Mouse (Mus musculus) thymus, postnatal 25 days (tissue): ENCODE data around the gene Gpr152.

Experiments used
- DNase-seq: peaks from one replicate; pipeline ENCODE4 v3.0.0; 2022

The Gpr152 gene

DNA sequence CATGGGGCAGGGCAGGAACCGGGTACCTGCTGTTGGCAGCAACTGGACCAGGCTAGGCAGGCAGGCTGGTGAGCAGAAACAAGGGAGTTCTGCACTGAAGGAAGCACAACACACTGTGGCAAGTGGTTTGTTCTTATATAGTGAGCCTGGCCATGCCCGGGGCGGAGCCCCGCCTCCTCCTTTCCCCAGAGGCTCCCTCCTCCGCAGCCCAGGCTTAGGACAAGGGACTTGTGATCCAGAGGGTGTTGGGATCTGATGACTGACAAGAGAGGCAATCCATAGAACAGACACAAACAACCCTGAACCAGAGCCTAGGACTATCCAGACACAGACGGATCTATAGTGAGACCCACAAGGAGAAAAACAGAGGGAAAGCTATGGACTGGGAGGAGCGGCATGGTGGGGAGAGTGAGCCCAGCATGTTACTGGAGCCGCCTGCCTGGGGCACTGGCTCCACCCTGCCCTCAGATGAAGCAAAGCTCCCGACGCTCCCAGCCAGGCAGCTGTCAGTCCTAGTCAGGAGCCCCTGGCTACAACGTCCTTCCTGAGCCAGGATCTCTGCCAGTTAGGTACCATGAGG lies 35.9 kb downstream of the Gpr152 start, which contains the start of gene Carns1:
Gene Carns1, minus strand, starts transcription at position 112 of the 580 bp plus-strand sequence.
- DNase-seq: no peak

DNA sequence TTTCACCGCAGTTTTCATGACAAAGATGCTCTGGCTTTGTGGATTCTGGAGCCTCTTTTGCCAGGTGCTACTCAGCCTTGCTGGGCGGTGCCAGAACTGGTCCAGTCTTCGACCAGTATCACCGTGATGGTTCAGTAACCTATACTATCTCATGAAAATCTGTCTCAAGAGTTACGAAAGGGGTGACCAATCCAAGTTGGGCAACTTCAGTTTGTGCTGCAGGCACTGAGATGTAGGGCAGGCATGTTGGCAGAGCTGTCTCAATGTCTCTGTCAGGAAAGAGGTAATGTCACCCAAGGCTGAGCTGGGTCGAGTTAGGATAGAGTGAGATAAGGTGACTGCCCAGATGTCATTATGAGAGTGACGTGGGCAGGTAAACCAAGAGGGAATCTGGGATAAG lies 40.8 kb downstream of the Gpr152 start:
- no peak for DNase-seq

DNA sequence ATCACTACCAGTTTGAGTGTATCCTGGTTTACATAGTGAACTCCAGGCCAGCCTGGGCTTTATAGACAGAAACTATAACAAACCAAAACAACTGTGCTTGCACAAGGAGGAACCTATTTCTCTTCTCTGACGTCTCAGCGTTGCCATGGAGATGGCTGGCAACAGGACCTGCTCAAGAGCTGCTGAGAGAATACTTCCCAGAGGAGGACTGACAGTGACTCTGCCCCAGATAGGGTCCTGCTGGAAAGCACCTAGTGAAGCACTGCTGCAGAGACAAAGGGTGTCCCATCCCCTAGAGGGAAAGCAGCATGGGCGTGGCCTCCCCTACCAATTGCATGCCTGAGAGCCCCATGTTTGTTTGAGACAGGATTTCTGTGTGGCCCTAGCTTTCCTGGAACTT lies 42.3 kb downstream of the Gpr152 start:
- DNase-seq: peak; percentile 41

DNA sequence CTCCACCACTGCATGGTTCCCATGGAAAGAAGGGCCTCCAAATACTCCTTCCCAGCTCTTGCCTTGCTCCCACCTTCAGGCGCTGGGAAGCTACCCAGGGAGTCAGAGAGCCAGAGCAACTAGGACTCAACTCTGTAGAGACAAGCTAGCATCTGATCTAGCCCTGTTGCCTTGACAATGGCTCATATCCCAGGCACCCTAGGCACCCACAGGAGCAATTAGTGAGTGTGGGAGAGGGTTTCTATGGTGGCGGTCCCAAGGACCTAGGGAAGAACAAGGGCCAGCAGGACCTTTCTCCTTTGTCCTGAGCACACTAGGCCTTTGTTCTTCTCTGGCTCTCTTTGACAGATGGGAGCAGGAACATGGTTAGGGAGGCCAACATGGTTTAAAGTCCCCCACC lies 44.1 kb downstream of the Gpr152 start:
- DNase-seq: no peak

DNA sequence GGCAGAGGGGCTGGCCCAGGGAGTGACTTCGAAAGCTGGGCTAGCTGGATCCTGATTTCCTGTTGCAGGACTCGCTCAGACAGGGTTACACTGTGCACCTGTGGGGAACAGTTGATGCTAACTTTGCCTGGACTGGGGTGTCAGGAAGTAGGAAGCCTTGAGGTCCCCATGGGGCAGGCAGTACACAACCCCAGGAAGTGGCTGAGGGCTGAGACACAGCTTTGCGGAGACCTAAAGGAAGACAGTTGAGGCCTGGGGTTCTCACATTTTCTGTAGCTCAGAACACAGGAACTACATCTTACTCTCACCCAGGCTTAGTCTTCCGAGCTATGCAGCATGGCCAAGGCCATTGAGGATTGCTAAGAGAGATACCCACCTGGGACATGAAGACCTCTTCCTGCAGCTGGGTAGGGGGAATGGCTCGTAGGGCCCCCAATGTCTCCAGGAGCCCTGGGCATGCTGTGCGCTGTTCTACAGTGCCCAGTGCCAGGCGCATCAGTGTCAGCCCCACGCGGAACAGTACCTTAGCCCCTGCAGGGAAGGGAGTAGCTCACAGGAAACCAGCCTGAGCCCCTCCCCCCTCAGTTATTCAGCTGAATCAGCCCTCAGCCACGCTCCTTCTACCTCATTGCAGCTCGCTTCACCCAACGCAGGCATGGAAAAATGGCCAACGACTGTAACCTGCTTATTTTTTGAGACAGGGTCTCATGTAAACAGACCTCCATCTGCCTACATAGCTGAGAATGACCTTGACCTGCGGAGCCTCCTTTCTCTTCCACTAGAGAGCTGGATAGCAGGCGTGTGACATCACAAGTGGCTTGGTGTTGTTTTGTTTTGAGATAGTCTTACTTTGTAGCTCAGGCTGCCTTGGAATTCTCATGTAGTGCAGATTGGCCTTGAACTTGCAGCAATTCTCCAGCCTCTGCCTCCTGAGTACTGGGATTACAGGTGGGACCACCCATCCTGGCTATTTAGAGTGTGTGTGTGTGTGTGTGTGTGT lies 45.7 kb downstream of the Gpr152 start:
- DNase-seq: peak; percentile 88

DNA sequence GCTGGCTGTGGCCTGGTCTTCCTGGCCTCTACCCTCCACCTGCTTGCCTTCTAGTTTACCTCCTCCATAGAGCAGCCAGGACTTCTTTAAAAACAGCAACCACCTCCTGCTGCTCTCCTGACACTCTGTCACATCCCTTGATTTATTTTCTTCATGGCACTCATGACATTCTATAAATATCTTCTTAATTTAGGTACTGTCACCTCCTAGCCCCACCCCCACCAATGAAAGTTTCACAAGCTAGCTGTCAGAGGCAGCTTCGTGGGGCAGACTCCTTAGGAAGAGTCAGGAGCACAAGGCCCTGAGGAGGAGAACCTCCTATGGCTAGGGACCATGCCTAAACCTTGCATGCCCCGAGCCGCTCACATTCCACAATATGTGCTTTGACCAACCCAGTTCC lies 47.7 kb downstream of the Gpr152 start:
- DNase-seq: no peak

DNA sequence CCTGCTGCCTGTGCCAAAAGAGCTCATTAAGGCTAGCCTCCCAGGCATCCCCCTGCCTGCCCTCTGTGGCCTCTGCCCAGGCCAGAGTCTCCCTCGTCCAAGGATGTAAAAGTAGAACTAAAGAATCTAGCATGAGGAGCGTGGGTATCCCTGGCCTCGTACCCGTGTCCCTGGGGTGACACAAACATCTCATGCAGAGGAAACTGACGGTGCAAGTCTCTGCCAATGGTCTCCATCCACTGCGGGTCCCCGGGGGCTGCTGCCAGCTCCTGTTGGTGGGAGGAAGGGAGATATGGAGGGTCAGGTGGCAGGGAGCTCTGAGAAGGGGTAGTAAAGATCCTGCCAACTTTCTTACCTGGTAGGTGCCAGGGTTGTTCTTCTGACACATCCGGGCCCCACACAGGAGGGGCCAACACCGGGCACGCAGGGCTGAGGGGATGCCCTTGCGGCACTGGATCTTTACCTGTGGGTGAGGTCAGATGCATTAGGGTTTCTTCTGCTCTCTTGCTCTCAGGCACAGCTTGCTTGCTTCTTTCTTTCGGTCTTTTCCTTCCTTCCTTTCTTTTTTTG lies 49.5 kb downstream of the Gpr152 start:
- peak; percentile 52 for DNase-seq

DNA sequence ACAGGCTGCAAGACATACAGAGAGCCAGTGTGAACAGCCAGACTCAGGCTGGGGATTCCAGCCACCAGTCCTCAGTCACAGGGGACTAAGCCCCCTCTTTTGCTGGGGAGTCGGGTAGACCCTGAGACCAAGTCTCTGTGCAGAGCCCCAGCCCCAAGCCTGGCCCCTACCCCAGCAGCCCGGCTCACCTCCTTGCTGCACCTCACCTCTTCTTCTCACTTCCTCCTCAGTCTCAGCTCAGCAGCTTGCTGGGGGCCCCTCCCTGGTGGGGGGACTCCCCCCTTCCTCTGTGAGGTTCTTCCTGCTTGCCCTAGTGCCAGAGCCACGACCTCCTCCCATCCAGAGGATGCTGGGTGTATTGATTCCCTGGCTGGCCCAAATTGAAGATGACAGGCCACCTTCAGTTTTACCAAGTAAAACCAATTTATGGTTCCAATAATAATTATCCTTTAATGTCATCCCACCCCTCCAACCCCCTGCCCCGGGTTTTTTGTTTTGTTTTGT lies 51.3 kb downstream of the Gpr152 start, which contains the start of gene Tbc1d10c:
Gene Tbc1d10c, minus strand, starts transcription at position 454 of the 504 bp plus-strand sequence.
- peak; percentile 92 for DNase-seq

DNA sequence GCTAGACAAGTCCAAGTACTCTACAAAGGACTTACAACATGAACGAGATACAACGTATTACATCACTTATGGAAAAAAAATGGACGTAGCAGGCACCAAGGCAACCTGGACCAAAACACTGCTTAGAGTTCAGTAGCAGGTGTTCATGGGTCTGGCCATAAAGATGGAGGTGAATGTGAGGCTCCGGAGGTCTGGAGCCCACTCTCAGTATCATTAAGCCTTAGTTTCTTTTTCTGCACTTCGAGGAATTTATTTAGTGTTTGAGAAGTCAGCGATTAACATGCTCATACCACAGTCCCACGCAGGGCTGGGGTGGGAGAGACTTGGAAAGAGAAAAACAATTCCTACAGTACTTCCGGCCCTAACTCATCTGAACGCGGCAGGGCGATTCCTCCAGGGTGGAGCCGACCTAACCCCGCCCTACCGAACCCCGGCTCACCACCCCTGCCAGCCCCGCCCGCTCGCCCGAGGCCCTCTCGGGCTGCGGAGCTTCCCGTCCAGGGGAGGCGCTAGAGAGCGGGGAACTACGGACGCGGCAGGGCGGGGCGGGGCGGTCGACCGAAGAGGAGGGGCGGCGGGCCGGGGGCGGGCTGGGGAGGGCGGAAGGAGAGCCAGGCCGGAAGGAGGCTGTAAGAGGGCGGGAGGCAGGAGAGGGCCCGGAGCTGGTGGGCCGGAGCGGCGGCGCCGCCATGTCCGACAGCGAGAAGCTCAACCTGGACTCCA lies 52.1 kb downstream of the Gpr152 start, which contains the start of gene Ppp1ca:
Gene Ppp1ca, plus strand, starts transcription at position 538 of the 723 bp plus-strand sequence.
- peak; percentile 99 for DNase-seq

DNA sequence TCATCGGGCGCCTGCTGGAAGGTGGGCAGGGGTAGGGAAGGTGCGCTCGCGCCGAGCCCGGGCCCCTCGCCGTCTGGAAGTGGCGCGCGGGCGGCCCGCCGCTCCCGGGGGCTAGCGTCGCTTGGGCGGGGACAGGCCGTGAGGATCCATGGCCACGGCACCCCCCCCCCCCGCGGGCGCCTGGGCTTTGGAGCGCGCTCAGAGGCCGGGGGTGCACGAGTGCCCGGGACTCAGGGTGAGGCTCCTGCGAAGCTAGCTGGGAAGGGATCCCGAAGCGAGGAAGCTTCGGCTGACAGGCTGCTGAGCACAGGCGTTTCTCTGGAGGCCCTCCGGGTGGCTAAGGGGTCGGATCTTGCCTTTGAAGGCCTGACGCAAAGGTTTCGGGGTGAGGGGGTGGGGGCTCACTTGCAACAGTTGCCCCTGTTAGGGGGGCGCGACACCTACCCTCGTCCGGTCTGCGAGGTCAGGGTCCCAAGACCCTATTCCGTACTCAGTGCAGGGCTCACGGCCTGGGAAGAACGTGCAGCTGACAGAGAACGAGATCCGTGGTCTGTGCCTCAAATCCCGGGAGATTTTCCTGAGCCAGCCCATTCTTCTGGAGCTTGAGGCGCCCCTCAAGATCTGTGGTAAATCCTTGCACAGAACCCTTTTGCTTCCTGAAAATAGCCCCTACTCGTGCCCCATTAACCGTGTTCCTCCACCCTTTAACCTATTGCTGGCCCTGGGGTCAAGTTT lies 52.8 kb downstream of the Gpr152 start:
- DNase-seq: peak; percentile 33

DNA sequence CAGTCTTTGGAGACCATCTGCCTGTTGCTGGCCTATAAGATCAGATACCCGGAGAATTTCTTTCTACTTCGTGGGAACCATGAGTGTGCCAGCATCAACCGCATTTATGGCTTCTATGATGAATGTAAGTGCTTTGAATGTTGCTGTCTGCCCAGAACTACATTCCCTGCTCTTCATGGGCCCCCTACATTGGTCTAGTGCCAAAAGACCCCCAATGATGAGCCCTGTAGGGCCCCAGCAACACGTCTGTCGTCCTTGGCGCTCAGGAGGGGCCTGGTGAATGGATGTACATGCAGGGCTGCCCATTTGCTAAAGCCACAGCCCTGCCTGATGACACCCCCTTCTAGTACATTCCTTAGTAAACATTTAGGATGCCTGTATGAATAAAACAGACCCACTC lies 53.5 kb downstream of the Gpr152 start:
- DNase-seq: no peak

DNA sequence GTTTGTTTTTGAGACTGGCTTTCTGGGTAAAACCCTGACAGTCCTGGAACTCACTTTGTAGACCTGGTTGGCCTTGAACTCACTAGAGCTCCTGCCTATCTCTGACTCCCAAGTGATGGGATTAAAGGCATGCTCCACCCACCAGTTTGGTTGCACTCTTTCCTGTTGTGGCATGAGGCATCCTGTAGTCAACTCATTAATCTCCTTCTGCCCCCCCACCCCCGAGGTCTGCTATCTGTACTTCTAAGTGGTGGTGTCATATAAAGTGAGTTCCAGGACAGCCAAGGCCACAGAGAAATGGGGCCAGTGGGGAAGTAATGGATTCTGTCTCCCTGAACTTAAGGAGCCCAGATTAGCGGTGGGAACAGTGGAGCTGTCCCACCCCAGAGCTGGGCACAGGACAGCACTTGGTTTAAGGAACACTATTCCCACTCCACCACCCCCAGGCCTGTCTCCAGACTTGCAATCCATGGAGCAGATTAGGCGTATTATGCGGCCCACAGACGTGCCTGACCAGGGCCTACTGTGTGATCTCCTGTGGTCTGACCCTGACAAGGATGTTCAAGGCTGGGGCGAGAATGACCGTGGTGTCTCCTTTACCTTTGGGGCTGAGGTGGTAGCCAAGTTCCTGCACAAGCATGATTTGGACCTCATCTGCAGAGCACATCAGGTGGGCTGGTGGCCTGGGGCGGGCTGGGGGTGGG lies 54.6 kb downstream of the Gpr152 start:
- DNase-seq: no peak

DNA sequence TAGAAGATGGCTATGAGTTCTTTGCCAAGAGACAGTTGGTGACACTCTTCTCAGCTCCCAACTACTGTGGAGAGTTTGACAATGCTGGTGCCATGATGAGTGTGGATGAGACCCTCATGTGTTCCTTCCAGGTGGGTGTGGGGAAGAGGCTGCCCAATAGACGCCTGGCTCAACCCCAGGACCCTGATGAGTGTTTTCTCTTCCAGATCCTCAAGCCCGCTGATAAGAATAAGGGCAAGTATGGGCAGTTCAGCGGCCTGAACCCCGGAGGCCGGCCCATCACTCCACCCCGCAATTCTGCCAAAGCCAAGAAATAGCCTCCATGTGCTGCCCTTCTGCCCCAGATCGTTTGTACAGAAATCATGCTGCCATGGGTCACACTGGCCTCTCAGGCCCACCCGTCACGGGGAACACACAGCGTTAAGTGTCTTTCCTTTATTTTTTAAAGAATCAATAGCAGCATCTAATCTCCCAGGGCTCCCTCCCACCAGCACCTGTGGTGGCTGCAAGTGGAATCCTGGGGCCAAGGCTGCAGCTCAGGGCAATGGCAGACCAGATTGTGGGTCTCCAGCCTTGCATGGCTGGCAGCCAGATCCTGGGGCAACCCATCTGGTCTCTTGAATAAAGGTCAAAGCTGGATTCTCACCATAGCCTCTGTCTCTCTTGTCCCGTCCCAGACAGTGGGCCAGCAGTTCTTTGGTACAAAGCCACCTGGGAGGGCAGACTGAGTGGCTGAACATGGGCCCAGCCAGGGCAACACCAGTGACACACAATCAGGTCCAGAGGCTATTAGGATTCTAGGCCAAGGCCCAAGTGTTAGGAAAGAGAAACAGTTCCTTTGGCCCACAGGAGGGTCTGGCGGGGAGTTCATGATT lies 55.4 kb downstream of the Gpr152 start:
- DNase-seq: no peak
